ENCODE assay signal across 8 mouse cellular contexts in genomic region chr2:118529466-118530181, GRCm38 (mm10). TPM values are rescaled to one million over a fixed set of nuclear protein-coding genes. Genes with fewer than 3 reads are reported as not detected.
DNase-seq lines count a peak whose midpoint lies in the region; ATAC-seq and TF ChIP-seq lines count a peak whose summit lies in the region.

No protein-coding gene starts in this region.

- WGBS in embryonic facial prominence, embryonic 15.5 days: 29% methylated on average over 7 of the region's 7 CpGs
- 2% methylated on average over 7 of the region's 7 CpGs for WGBS in hindbrain, embryonic 10.5 days
- 9% methylated on average over 7 of the region's 7 CpGs for WGBS in limb, embryonic 12.5 days
- WGBS in midbrain, embryonic 16.5 days: 14% methylated on average over 7 of the region's 7 CpGs

- peak; percentile 74 for ATAC-seq in Patski
- 0 out of 2 replicates have a peak, but pooled peaks have one; percentile 3 for ATAC-seq in embryonic facial prominence, embryonic 15.5 days (ENCODE audit: insufficient number of reproducible peaks, low FRiP score, low TSS enrichment, low read depth)
- no peak; the same call in 1 of the 2 replicates for ATAC-seq in limb, embryonic 12.5 days (ENCODE audit: insufficient number of reproducible peaks, insufficient read depth, low FRiP score, low TSS enrichment, low read depth)
- no peak; the same call in 1 of the 2 replicates for ATAC-seq in midbrain, embryonic 16.5 days

- TF ChIP-seq CTCF in Patski (IDR thresholded peaks at IDR 0.05): no peak

- H3K9ac ChIP-seq in embryonic facial prominence, embryonic 15.5 days: no peak overlapping the region
- 0 out of 2 replicates have a peak overlapping the region, but pooled peaks have one; percentile 35 for H3K9ac ChIP-seq in limb, embryonic 12.5 days (replicated peaks)
- H3K9ac ChIP-seq in midbrain, embryonic 16.5 days (ENCODE audit: low read depth, low read length): 0 out of 2 replicates have a peak overlapping the region, but pooled peaks have one; percentile 33

- peaks cover 53% of the 10 kb centered on the region for H3K4me1 ChIP-seq in embryonic facial prominence, embryonic 15.5 days
- peaks cover 67% of the 10 kb centered on the region for H3K4me1 ChIP-seq in hindbrain, embryonic 10.5 days (replicated peaks)
- peaks cover 61% of the 10 kb centered on the region for H3K4me1 ChIP-seq in limb, embryonic 12.5 days (replicated peaks)
- peaks cover 20% of the 10 kb centered on the region for H3K4me1 ChIP-seq in midbrain, embryonic 16.5 days (ENCODE audit: control insufficient read depth, insufficient read depth, low read length)

- H3K27ac ChIP-seq in embryonic facial prominence, embryonic 15.5 days (replicated peaks): peak overlapping the region; percentile 48
- peak overlapping the region; percentile 93 for H3K27ac ChIP-seq in hindbrain, embryonic 10.5 days
- peak overlapping the region; percentile 68 for H3K27ac ChIP-seq in limb, embryonic 12.5 days
- H3K27ac ChIP-seq in midbrain, embryonic 16.5 days (ENCODE audit: low read length): no peak overlapping the region

- in situ Hi-C loops in Patski (cut with MboI; ENCODE audit: low pct_unique_long_range_greater_than_20kb): loop anchor here (5.0 kb wide), 1 partner anchor 42 kb away; no protein-coding TSS in a partner anchor

- POLR2A ChIA-PET in Patski (lab: Charles Lee): interaction anchor here (1.0 to 1.5 kb wide), 6 partner anchors 12 to 70 kb away, joined by 3 to 6 read pairs (median 4); no protein-coding TSS in a partner anchor

- no peak overlapping the region for H3K4me2 ChIP-seq in embryonic facial prominence, embryonic 15.5 days (replicated peaks)
- H3K4me2 ChIP-seq in limb, embryonic 12.5 days: 0 out of 2 replicates have a peak overlapping the region, but pooled peaks have one; percentile 0
- H3K4me2 ChIP-seq in midbrain, embryonic 16.5 days (ENCODE audit: low read length): no peak overlapping the region

- CTCF ChIA-PET in Patski (lab: Charles Lee): interaction anchor here (1.2 to 2.1 kb wide), 4 partner anchors 12 to 47 kb away, joined by 3 to 11 read pairs (median 6); no protein-coding TSS in a partner anchor

- peak; percentile 93 for DNase-seq in Patski (ENCODE audit: low read depth, low spot score)
- DNase-seq in hindbrain, embryonic 10.5 days (ENCODE audit: low spot score): peak; percentile 86
- DNase-seq in right cerebral cortex, postnatal 10 days (ENCODE audit: low spot score in 2 of 2): no peak
- no peak for DNase-seq in frontal cortex, adult 2 months (ENCODE audit: extremely low spot score in 1 of 2, low spot score in 1 of 2)
- DNase-seq in frontal cortex, postnatal 10 days (ENCODE audit: low spot score in 2 of 2): no peak

- H3K36me3 ChIP-seq in embryonic facial prominence, embryonic 15.5 days: no peaks in the 10 kb centered on the region
- H3K36me3 ChIP-seq in hindbrain, embryonic 10.5 days: peaks cover 14% of the 10 kb centered on the region
- H3K36me3 ChIP-seq in limb, embryonic 12.5 days: peaks cover 23% of the 10 kb centered on the region
- no peaks in the 10 kb centered on the region for H3K36me3 ChIP-seq in midbrain, embryonic 16.5 days (ENCODE audit: control insufficient read depth, insufficient read depth, low read length)

- H3K9me3 ChIP-seq in embryonic facial prominence, embryonic 15.5 days (replicated peaks): no peaks in the 10 kb centered on the region
- no peaks in the 10 kb centered on the region for H3K9me3 ChIP-seq in hindbrain, embryonic 10.5 days
- no peaks in the 10 kb centered on the region for H3K9me3 ChIP-seq in limb, embryonic 12.5 days
- no peaks in the 10 kb centered on the region for H3K9me3 ChIP-seq in midbrain, embryonic 16.5 days (replicated peaks; ENCODE audit: control insufficient read depth, low read length, poor library complexity, severe bottlenecking)

- no peak overlapping the region for H3K4me3 ChIP-seq in embryonic facial prominence, embryonic 15.5 days (replicated peaks)
- H3K4me3 ChIP-seq in hindbrain, embryonic 10.5 days: peak overlapping the region; percentile 31
- H3K4me3 ChIP-seq in limb, embryonic 12.5 days (replicated peaks): no peak overlapping the region
- H3K4me3 ChIP-seq in midbrain, embryonic 16.5 days (ENCODE audit: low read depth, low read length): no peak overlapping the region

- H3K27me3 ChIP-seq in Patski: no peaks in the 10 kb centered on the region
- no peaks in the 10 kb centered on the region for H3K27me3 ChIP-seq in embryonic facial prominence, embryonic 15.5 days
- H3K27me3 ChIP-seq in hindbrain, embryonic 10.5 days (ENCODE audit: insufficient read depth, poor library complexity, severe bottlenecking): no peaks in the 10 kb centered on the region
- no peaks in the 10 kb centered on the region for H3K27me3 ChIP-seq in limb, embryonic 12.5 days
- no peaks in the 10 kb centered on the region for H3K27me3 ChIP-seq in midbrain, embryonic 16.5 days (ENCODE audit: control insufficient read depth, insufficient read depth, low read depth, low read length)

RNA-seq across cellular contexts. Expression of gene Bmf, which starts 19.9 kb away (rescaled TPM):
- polyA plus RNA-seq in Patski (2021): 12.0 TPM
- 5.1 and 6.7 TPM in 2 replicates for polyA plus RNA-seq in embryonic facial prominence, embryonic 15.5 days (2015; fragmentation: Nextera tagmentation; extraction: Ambion mirVana)
- polyA plus RNA-seq in hindbrain, embryonic 10.5 days (2016; fragmentation: Nextera tagmentation; extraction: Ambion mirVana): 4.8 and 4.9 TPM in 2 replicates
- polyA plus RNA-seq in limb, embryonic 12.5 days (2016; fragmentation: Nextera tagmentation; extraction: Ambion mirVana): 4.8 and 7.1 TPM in 2 replicates
- polyA plus RNA-seq in midbrain, embryonic 16.5 days (2015; fragmentation: Nextera tagmentation; extraction: Ambion mirVana): 1.2 and 2.0 TPM in 2 replicates
- 2.4 and 3.8 TPM in 2 replicates for polyA plus RNA-seq in frontal cortex, adult 2 months (2012; rRNA removed)

RNA-seq across cellular contexts. Expression of gene Srp14, which starts 50.1 kb away (rescaled TPM):
- polyA plus RNA-seq in Patski (2021): 254 TPM
- 258 and 285 TPM in 2 replicates for polyA plus RNA-seq in embryonic facial prominence, embryonic 15.5 days (2015; fragmentation: Nextera tagmentation; extraction: Ambion mirVana)
- 281 and 316 TPM in 2 replicates for polyA plus RNA-seq in hindbrain, embryonic 10.5 days (2016; fragmentation: Nextera tagmentation; extraction: Ambion mirVana)
- polyA plus RNA-seq in limb, embryonic 12.5 days (2016; fragmentation: Nextera tagmentation; extraction: Ambion mirVana): 223 and 232 TPM in 2 replicates
- 306 and 312 TPM in 2 replicates for polyA plus RNA-seq in midbrain, embryonic 16.5 days (2015; fragmentation: Nextera tagmentation; extraction: Ambion mirVana)
- polyA plus RNA-seq in frontal cortex, adult 2 months (2012; rRNA removed): 232 and 234 TPM in 2 replicates

Comparison
In these comparisons a context has a peak if more than half of its experiments do, and no peak if none do; other contexts are left out.
1. ATAC-seq: peak in Patski (single experiment) and embryonic facial prominence, embryonic 15.5 days (single experiment); none in limb, embryonic 12.5 days (single experiment) and midbrain, embryonic 16.5 days (single experiment).
2. DNase-seq: peak in Patski (single experiment) and hindbrain, embryonic 10.5 days (single experiment); none in right cerebral cortex, postnatal 10 days (0 of 2), frontal cortex, adult 2 months (0 of 2) and frontal cortex, postnatal 10 days (0 of 2).